Mouse (Mus musculus): ENCODE measurements around the gene Iqcd.

GRCm38 (mm10) chr5:120634131-120634530 lies 45.3 kb downstream of the Iqcd start, which contains the start of gene Cfap73:
- TF ChIP-seq CTCF (IDR thresholded peaks at IDR 0.05) = no peak
- TF ChIP-seq POLR2A (IDR thresholded peaks at IDR 0.05; ENCODE audit: insufficient read depth, low read depth, low read length) = no peak

Measured in heart, adult 2 months (tissue).